ENCODE assay signal across 8 mouse cellular contexts in genomic region chr2:153650014-153650687, GRCm38 (mm10). TPM values are rescaled to one million over a fixed set of nuclear protein-coding genes. Genes with fewer than 3 reads are reported as not detected.
DNase-seq lines count a peak whose midpoint lies in the region; ATAC-seq and TF ChIP-seq lines count a peak whose summit lies in the region.

No protein-coding gene starts in this region.

- ATAC-seq in embryonic facial prominence, embryonic 11.5 days (replicated peaks; ENCODE audit: insufficient number of reproducible peaks, low FRiP score, low TSS enrichment, low read depth) = peak; percentile 7; the same call in 1 of the 2 replicates
- peak; percentile 6; the same call in 1 of the 2 replicates for ATAC-seq in hindbrain, postnatal 0 days
- ATAC-seq in liver, embryonic 13.5 days (ENCODE audit: low read depth) = peak; percentile 33

- no peaks in the 10 kb centered on the region for H3K36me3 ChIP-seq in testis, adult 2 months (ENCODE audit: control insufficient read depth, insufficient read depth, low read length)
- no peaks in the 10 kb centered on the region for H3K36me3 ChIP-seq in embryonic facial prominence, embryonic 11.5 days (replicated peaks; ENCODE audit: control insufficient read depth, insufficient read depth, low read depth, low read length)
- H3K36me3 ChIP-seq in hindbrain, postnatal 0 days (ENCODE audit: insufficient read depth, low read length) = no peaks in the 10 kb centered on the region
- no peaks in the 10 kb centered on the region for H3K36me3 ChIP-seq in liver, embryonic 13.5 days

- peak overlapping the region; percentile 83 for H3K9ac ChIP-seq in embryonic facial prominence, embryonic 11.5 days (replicated peaks; ENCODE audit: low read length)
- peak overlapping the region; percentile 77 for H3K9ac ChIP-seq in hindbrain, postnatal 0 days (replicated peaks; ENCODE audit: low read length)
- peak overlapping the region; percentile 73 for H3K9ac ChIP-seq in liver, embryonic 13.5 days

- peak overlapping the region; percentile 91 for H3K4me3 ChIP-seq in testis, adult 2 months (ENCODE audit: control insufficient read depth, low read depth, low read length)
- H3K4me3 ChIP-seq in embryonic facial prominence, embryonic 11.5 days (ENCODE audit: low read depth, low read length) = peak overlapping the region; percentile 76
- peak overlapping the region; percentile 79 for H3K4me3 ChIP-seq in hindbrain, postnatal 0 days (ENCODE audit: low read length)
- peak overlapping the region; percentile 72 for H3K4me3 ChIP-seq in liver, embryonic 13.5 days (replicated peaks)

- no peaks in the 10 kb centered on the region for H3K9me3 ChIP-seq in embryonic facial prominence, embryonic 11.5 days (replicated peaks; ENCODE audit: control insufficient read depth, low read length)
- no peaks in the 10 kb centered on the region for H3K9me3 ChIP-seq in hindbrain, postnatal 0 days (ENCODE audit: low read length)
- H3K9me3 ChIP-seq in liver, embryonic 13.5 days (replicated peaks) = no peaks in the 10 kb centered on the region

- H3K4me1 ChIP-seq in testis, adult 2 months (ENCODE audit: control insufficient read depth, insufficient read depth, low read length) = peaks cover 14% of the 10 kb centered on the region
- H3K4me1 ChIP-seq in embryonic facial prominence, embryonic 11.5 days (ENCODE audit: control insufficient read depth, insufficient read depth, low read length) = peaks cover 2% of the 10 kb centered on the region
- peaks cover 16% of the 10 kb centered on the region for H3K4me1 ChIP-seq in hindbrain, postnatal 0 days (ENCODE audit: insufficient read depth, low read length)
- H3K4me1 ChIP-seq in liver, embryonic 13.5 days (replicated peaks) = peaks cover 29% of the 10 kb centered on the region

- peak overlapping the region; percentile 95 for H3K4me2 ChIP-seq in embryonic facial prominence, embryonic 11.5 days (ENCODE audit: low read depth, low read length)
- H3K4me2 ChIP-seq in hindbrain, postnatal 0 days (ENCODE audit: low read depth, low read length) = peak overlapping the region; percentile 98
- peak overlapping the region; percentile 92 for H3K4me2 ChIP-seq in liver, embryonic 13.5 days

- no peak for DNase-seq in testis, postnatal 14 days (ENCODE audit: low spot score)
- peak; percentile 55 for DNase-seq in embryonic facial prominence, embryonic 11.5 days (ENCODE audit: low spot score)
- DNase-seq in hindbrain, postnatal 0 days (ENCODE audit: low spot score) = no peak
- no peak for DNase-seq in liver, embryonic 13.5 days
- peak; percentile 29 for DNase-seq in neural tube, embryonic 10.5 days (ENCODE audit: extremely low spot score, low spot score)
- DNase-seq in layer of hippocampus, adult 8-10 months (ENCODE audit: low spot score in 2 of 2) = no peak
- DNase-seq in right cerebral cortex, postnatal 10 days (ENCODE audit: low spot score in 2 of 2) = no peak

- no peak for TF ChIP-seq POLR2A in testis, adult 2 months (IDR thresholded peaks at IDR 0.05; ENCODE audit: control insufficient read depth, low read depth, low read length)

- WGBS in embryonic facial prominence, embryonic 11.5 days = 2% methylated on average over 28 of the region's 28 CpGs
- 2% methylated on average over 28 of the region's 28 CpGs for WGBS in hindbrain, postnatal 0 days
- WGBS in liver, embryonic 13.5 days (ENCODE audit: insufficient replicate concordance) = 3% methylated on average over 28 of the region's 28 CpGs

- no peaks in the 10 kb centered on the region for H3K27me3 ChIP-seq in testis, adult 2 months (ENCODE audit: control insufficient read depth, insufficient read depth, low read length)
- no peaks in the 10 kb centered on the region for H3K27me3 ChIP-seq in embryonic facial prominence, embryonic 11.5 days (ENCODE audit: control insufficient read depth, insufficient read depth, low read length)
- no peaks in the 10 kb centered on the region for H3K27me3 ChIP-seq in hindbrain, postnatal 0 days (ENCODE audit: insufficient read depth, low read length)
- H3K27me3 ChIP-seq in liver, embryonic 13.5 days = peaks cover 34% of the 10 kb centered on the region

- TF ChIP-seq CTCF in testis, adult 2 months (IDR thresholded peaks at IDR 0.05; ENCODE audit: control insufficient read depth, insufficient read depth, insufficient replicate concordance, low read depth, low read length) = no peak
- no peak for TF ChIP-seq CTCF in hindbrain, postnatal 0 days (IDR thresholded peaks at IDR 0.05; ENCODE audit: low read depth)

- peak overlapping the region; percentile 2; the same call in 1 of the 2 replicates for H3K27ac ChIP-seq in testis, adult 2 months (ENCODE audit: control insufficient read depth, insufficient read depth, low read depth, low read length)
- H3K27ac ChIP-seq in embryonic facial prominence, embryonic 11.5 days (replicated peaks; ENCODE audit: low read depth, low read length) = no peak overlapping the region
- H3K27ac ChIP-seq in hindbrain, postnatal 0 days = no peak overlapping the region
- no peak overlapping the region for H3K27ac ChIP-seq in liver, embryonic 13.5 days

RNA-seq across cellular contexts. Expression of gene Dnmt3b, which starts 0.9 kb away (rescaled TPM):
- polyA plus RNA-seq in testis, adult 2 months (2012; rRNA removed) = 2.4 and 2.9 TPM in 2 replicates
- 15.0 and 16.6 TPM in 2 replicates for polyA plus RNA-seq in embryonic facial prominence, embryonic 11.5 days (2014; fragmentation: Nextera tagmentation; extraction: Ambion mirVana)
- total RNA-seq in hindbrain, postnatal 0 days (2014; rRNA removed) = 2.5 and 2.9 TPM in 2 replicates
- polyA plus RNA-seq in hindbrain, postnatal 0 days (2015; fragmentation: Nextera tagmentation; extraction: Ambion mirVana) = 2.7 and 2.8 TPM in 2 replicates
- 8.2 and 8.6 TPM in 2 replicates for polyA plus RNA-seq in liver, embryonic 13.5 days (2015; fragmentation: Nextera tagmentation; extraction: Ambion mirVana)
- 1 to 10 TPM in 3 of 4 experiments, under 1 TPM in 1; 0.41 to 2.6 (median 2.0) TPM for total RNA-seq in layer of hippocampus, adult 8-10 months (2022)

RNA-seq across cellular contexts. Expression of gene Commd7, which starts 17.6 kb away (rescaled TPM):
- 5.0 and 5.2 TPM in 2 replicates for polyA plus RNA-seq in testis, adult 2 months (2012; rRNA removed)
- 68.0 and 68.6 TPM in 2 replicates for polyA plus RNA-seq in embryonic facial prominence, embryonic 11.5 days (2014; fragmentation: Nextera tagmentation; extraction: Ambion mirVana)
- 21.2 and 25.7 TPM in 2 replicates for total RNA-seq in hindbrain, postnatal 0 days (2014; rRNA removed)
- 88.0 and 93.4 TPM in 2 replicates for polyA plus RNA-seq in hindbrain, postnatal 0 days (2015; fragmentation: Nextera tagmentation; extraction: Ambion mirVana)
- 39.8 and 39.9 TPM in 2 replicates for polyA plus RNA-seq in liver, embryonic 13.5 days (2015; fragmentation: Nextera tagmentation; extraction: Ambion mirVana)
- 10 to 100 TPM; 26.1 to 35.8 (median 29.9) TPM for total RNA-seq in layer of hippocampus, adult 8-10 months (2022)

RNA-seq across cellular contexts. Expression of gene Dnmt3c, which starts 46.3 kb away (rescaled TPM):
- 1.1 and 1.2 TPM in 2 replicates for polyA plus RNA-seq in testis, adult 2 months (2012; rRNA removed)
- polyA plus RNA-seq in embryonic facial prominence, embryonic 11.5 days (2014; fragmentation: Nextera tagmentation; extraction: Ambion mirVana) = not detected in 2 replicates
- total RNA-seq in hindbrain, postnatal 0 days (2014; rRNA removed) = not detected in 2 replicates
- polyA plus RNA-seq in hindbrain, postnatal 0 days (2015; fragmentation: Nextera tagmentation; extraction: Ambion mirVana) = 0.10 TPM in 1 of 2 replicates, not detected in the other
- 0.38 and 0.49 TPM in 2 replicates for polyA plus RNA-seq in liver, embryonic 13.5 days (2015; fragmentation: Nextera tagmentation; extraction: Ambion mirVana)
- total RNA-seq in layer of hippocampus, adult 8-10 months (2022) = under 1 TPM in 2 of 4 experiments, not detected in 2; 0.18 to 0.20 TPM

Comparison
In these comparisons a context has a peak if more than half of its experiments do, and no peak if none do; other contexts are left out.
1. DNase-seq: peak in embryonic facial prominence, embryonic 11.5 days (single experiment) and neural tube, embryonic 10.5 days (single experiment); none in testis, postnatal 14 days (single experiment), hindbrain, postnatal 0 days (single experiment), liver, embryonic 13.5 days (single experiment), layer of hippocampus, adult 8-10 months (0 of 2) and right cerebral cortex, postnatal 10 days (0 of 2).
2. Peak in every context shown above with its lines, with median percentiles within 50 percentile points of each other: H3K4me3 ChIP-seq, ATAC-seq, H3K4me2 ChIP-seq and H3K9ac ChIP-seq.